Mouse (Mus musculus): Measurements from ENCODE around the gene Adgre5. TPM values are rescaled to one million over a fixed set of nuclear protein-coding genes. Genes with fewer than 3 reads are reported as not detected.

Gene Adgre5
- total and polyA plus RNA-seq, 3 experiments, result 0.54 to 23.6 (median 3.7) TPM

DNA sequence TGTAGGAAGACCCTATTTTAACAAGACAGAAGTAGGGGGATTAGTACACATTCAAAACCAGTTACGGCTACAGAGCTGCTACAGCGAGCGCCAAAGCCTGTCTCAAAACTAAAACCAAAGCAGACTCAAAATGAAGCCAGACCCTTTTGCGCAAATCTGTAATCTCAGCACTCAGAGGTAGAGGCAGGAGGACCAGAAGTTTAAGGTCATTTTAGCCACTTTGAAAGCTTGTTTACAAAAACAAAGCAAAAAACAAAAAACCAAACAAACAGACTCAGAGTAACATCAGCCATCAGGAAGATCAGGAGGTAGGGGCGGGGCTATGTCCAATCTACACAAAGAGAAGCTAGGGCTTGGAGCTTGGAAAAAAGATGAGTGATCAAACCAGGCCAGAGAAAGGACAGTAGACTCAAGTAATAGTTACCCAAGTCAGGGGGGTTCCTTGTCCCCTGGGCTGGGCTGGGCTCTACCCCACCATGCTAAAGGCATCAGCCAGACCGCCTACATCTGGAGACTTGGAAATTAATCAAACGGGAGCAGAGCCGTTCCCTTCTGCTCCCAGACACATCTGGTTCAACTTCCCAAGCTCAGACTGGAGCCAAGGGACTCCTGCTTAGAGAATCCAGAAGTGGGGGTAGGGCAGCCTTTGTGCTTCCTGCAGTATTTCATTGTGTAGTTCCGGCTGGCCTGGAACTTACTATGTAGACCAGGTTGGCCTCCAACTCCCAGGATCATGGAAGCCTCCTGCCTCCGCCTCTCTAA lies 2.0 kb downstream of the Adgre5 start:
- Histone ChIP-seq H3K9ac (ENCODE audit: insufficient read depth, low read depth) (peak overlapping the region; percentile 77), H3K79me2 (replicated peaks; ENCODE audit: control insufficient read depth, extremely low read depth, insufficient read depth, poor library complexity, severe bottlenecking) (peaks cover 13% of the 10 kb centered on the region), H3K9me3 (replicated peaks; ENCODE audit: low read length) (peaks cover 19% of the 10 kb centered on the region), H3K36me3 (replicated peaks in 1 of 2; ENCODE audit: control insufficient read depth in 1 of 2, insufficient read depth in 1 of 2, low read length in 1 of 2) (peaks cover 0 to 2% of the 10 kb centered on the region in 2 experiments), H3K27me3 (replicated peaks) (no peaks in the 10 kb centered on the region), H3K27ac (ENCODE audit: insufficient read depth, low read depth) (peak overlapping the region; percentile 55), H3K4me1 (ENCODE audit: control insufficient read depth in 1 of 2, insufficient read depth in 2 of 2) (peaks cover 11 to 53% of the 10 kb centered on the region in 2 experiments), H3K4me3 (replicated peaks in 1 of 3; ENCODE audit: low read depth in 2 of 3, low read length in 2 of 3, poor library complexity in 1 of 3) (peak overlapping the region in 2 of 3 experiments; percentile 13 to 37), H3K4me2 (ENCODE audit: insufficient read depth, low read depth, poor library complexity, severe bottlenecking) (peak overlapping the region; percentile 71)
- DNase-seq (ENCODE audit: extremely low read depth), result no peak
- TF ChIP-seq POLR2A (IDR thresholded peaks at IDR 0.05; ENCODE audit: low read depth, low read length), result no peak
- TF ChIP-seq RAD21 (IDR thresholded peaks at IDR 0.05; ENCODE audit: low read depth, low read length), result no peak
- no peak for TF ChIP-seq CTCF (conservative IDR thresholded peaks at IDR 0.05 in 1 of 2, IDR thresholded peaks at IDR 0.05 in 1 of 2; ENCODE audit: low read depth in 2 of 2, low read length in 2 of 2)
- no peak for TF ChIP-seq PAX5 (IDR thresholded peaks at IDR 0.05; ENCODE audit: low read length)
- TF ChIP-seq CHD2 (IDR thresholded peaks at IDR 0.05; ENCODE audit: low read length), result no peak
- TF ChIP-seq NELFE (IDR thresholded peaks at IDR 0.05; ENCODE audit: low read depth, low read length), result no peak
- no peak for TF ChIP-seq KAT2A (IDR thresholded peaks at IDR 0.05; ENCODE audit: insufficient replicate concordance, low read length)
- TF ChIP-seq TCF12 (IDR thresholded peaks at IDR 0.05; ENCODE audit: low read depth, low read length), result no peak
- no peak for TF ChIP-seq SIN3A (IDR thresholded peaks at IDR 0.05; ENCODE audit: low read length)
- TF ChIP-seq MXI1 (IDR thresholded peaks at IDR 0.05; ENCODE audit: low read depth, low read length), result no peak
- TF ChIP-seq CHD1 (IDR thresholded peaks at IDR 0.05; ENCODE audit: low read depth, low read length), result no peak
- TF ChIP-seq MEF2A (IDR thresholded peaks at IDR 0.05; ENCODE audit: borderline replicate concordance, low read depth, low read length), result no peak
- TF ChIP-seq HCFC1 (IDR thresholded peaks at IDR 0.05; ENCODE audit: low read depth, low read length), result no peak
- dilution Hi-C loops (cut with MboI; ENCODE audit: extremely low pct_ligation_motif_present, extremely low pct_unique_long_range_greater_than_20kb, low sequenced_read_pairs), result no loop called here
- in situ Hi-C loops (cut with MboI; ENCODE audit: low pct_ligation_motif_present, low pct_unique_long_range_greater_than_20kb, low sequenced_read_pairs), result loop anchor here (5.0 kb wide), 1 partner anchor 158 kb away; no protein-coding TSS in a partner anchor

DNA sequence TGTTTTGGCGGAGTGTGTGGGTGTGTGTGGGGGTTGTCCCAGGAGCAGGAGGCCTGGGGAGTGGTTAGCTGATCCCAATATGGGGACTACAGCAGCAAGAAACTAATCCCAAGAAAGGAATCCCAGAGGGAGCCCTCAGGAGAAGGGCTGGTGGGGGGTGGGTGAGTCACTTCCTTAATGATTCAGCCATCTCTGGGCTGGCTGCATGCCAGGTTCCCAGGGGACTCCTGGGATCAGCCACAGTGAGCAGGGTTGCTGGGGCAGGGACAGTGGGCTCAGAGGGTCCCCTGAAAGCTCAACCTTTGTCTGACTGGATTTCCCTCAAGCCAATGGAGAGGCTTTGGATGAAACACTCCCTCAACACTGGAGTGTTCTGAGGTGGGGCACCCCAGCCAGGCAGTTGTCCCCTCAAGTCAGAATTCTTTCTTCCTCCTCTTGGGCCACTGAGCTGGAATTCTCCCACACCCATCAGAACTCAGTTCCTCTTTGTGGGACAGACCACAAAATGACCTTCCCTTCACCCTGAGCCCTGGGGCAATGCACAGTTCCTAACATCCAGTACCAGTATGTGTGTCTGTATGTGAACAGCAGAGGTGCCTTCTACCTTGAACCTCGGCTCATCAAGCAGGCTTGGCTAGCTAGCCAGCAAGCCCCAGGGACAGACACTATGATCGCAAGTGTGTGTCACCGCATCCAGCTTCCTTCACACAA lies 3.1 kb downstream of the Adgre5 start:
- Histone ChIP-seq H3K9ac (ENCODE audit: insufficient read depth, low read depth) (no peak overlapping the region; the same call in 1 of the 2 replicates), H3K4me1 (ENCODE audit: control insufficient read depth in 1 of 2, insufficient read depth in 2 of 2) (peaks cover 11 to 50% of the 10 kb centered on the region in 2 experiments), H3K36me3 (replicated peaks in 1 of 2; ENCODE audit: control insufficient read depth in 1 of 2, insufficient read depth in 1 of 2, low read length in 1 of 2) (peaks cover 2 to 5% of the 10 kb centered on the region in 2 experiments), H3K27me3 (replicated peaks) (no peaks in the 10 kb centered on the region), H3K4me3 (replicated peaks in 1 of 3; ENCODE audit: low read depth in 2 of 3, low read length in 2 of 3, poor library complexity in 1 of 3) (no peak overlapping the region), H3K79me2 (replicated peaks; ENCODE audit: control insufficient read depth, extremely low read depth, insufficient read depth, poor library complexity, severe bottlenecking) (peaks cover 13% of the 10 kb centered on the region), H3K4me2 (ENCODE audit: insufficient read depth, low read depth, poor library complexity, severe bottlenecking) (peak overlapping the region; percentile 71), H3K27ac (ENCODE audit: insufficient read depth, low read depth) (peak overlapping the region; percentile 33), H3K9me3 (replicated peaks; ENCODE audit: low read length) (peaks cover 19% of the 10 kb centered on the region)
- in situ Hi-C loops (cut with MboI; ENCODE audit: low pct_ligation_motif_present, low pct_unique_long_range_greater_than_20kb, low sequenced_read_pairs) (loop anchor here (5.0 kb wide), 1 partner anchor 159 kb away; no protein-coding TSS in a partner anchor), dilution Hi-C loops (cut with MboI; ENCODE audit: extremely low pct_ligation_motif_present, extremely low pct_unique_long_range_greater_than_20kb, low sequenced_read_pairs) (no loop called here)
- TF ChIP-seq EP300 (IDR thresholded peaks at IDR 0.05; ENCODE audit: low read length), result peak; percentile 59; the same call in 1 of the 2 replicates
- 0 out of 2 replicates have a peak, but pooled peaks have one; percentile 27 for TF ChIP-seq POLR2A (IDR thresholded peaks at IDR 0.05; ENCODE audit: low read depth, low read length)
- peak; percentile 2 for TF ChIP-seq ETS1 (conservative IDR thresholded peaks at IDR 0.05; ENCODE audit: low read depth, low read length)
- TF ChIP-seq MEF2A (IDR thresholded peaks at IDR 0.05; ENCODE audit: borderline replicate concordance, low read depth, low read length), result no peak
- peak; percentile 41; the same call in 1 of the 2 replicates for TF ChIP-seq IRF4 (IDR thresholded peaks at IDR 0.05; ENCODE audit: low read depth, low read length)
- TF ChIP-seq MYC (IDR thresholded peaks at IDR 0.05; ENCODE audit: low read depth, low read length), result no peak
- peak; percentile 68 for DNase-seq (ENCODE audit: extremely low read depth)
